Mouse (Mus musculus) limb, embryonic 14.5 days (tissue): Measurements from ENCODE around the gene Tnrc18. TPM values are rescaled to one million over a fixed set of nuclear protein-coding genes. Genes with fewer than 3 reads are reported as not detected.

Source experiments
- ATAC-seq: fragments of 200-750 bp; cut with Nextera tagmentation; 2 replicates; pipeline ENCODE4 v1.8.0; 2017; ENCODE audit warnings: low read depth, moderate number of reproducible peaks, moderate TSS enrichment; ENCODE audit not compliant: low FRiP score
- DNase-seq: peaks from one replicate; pipeline ENCODE4 v3.0.0-alpha.2; 2015; ENCODE audit warnings: low spot score
- H3K27ac ChIP-seq: fragments of 300-500 bp; sonication (generic); replicated peaks from 2 replicates; pipeline ENCODE4 v1.5.1; 2014; ENCODE audit warnings: low read depth, mild to moderate bottlenecking, low read length, moderate library complexity, mixed read lengths
- H3K27me3 ChIP-seq: fragments of 300-500 bp; sonication (generic); 2 replicates; pipeline ENCODE4 v1.6.1; 2014; ENCODE audit warnings: low read length, mixed read lengths; ENCODE audit not compliant: control insufficient read depth, insufficient read depth
- H3K36me3 ChIP-seq: fragments of 300-500 bp; sonication (generic); 2 replicates; pipeline ENCODE4 v1.6.1; 2014; ENCODE audit warnings: mild to moderate bottlenecking, low read length, moderate library complexity, mixed read lengths; ENCODE audit not compliant: control insufficient read depth, insufficient read depth
- H3K4me1 ChIP-seq: fragments of 300-500 bp; sonication (generic); 2 replicates; pipeline ENCODE4 v1.6.1; 2014; ENCODE audit warnings: antibody characterized with exemption, low read length, mixed read lengths; ENCODE audit not compliant: control insufficient read depth, insufficient read depth
- H3K4me2 ChIP-seq: fragments of 300-500 bp; sonication (generic); replicated peaks from 2 replicates; pipeline ENCODE4 v1.6.1; 2014; ENCODE audit warnings: low read depth, mild to moderate bottlenecking, low read length, moderate library complexity; ENCODE audit not compliant: severe bottlenecking
- H3K4me3 ChIP-seq: fragments of 300-500 bp; sonication (generic); replicated peaks from 2 replicates; pipeline ENCODE4 v1.5.1; 2014; ENCODE audit warnings: low read length
- H3K9ac ChIP-seq: fragments of 300-500 bp; sonication (generic); 2 replicates; pipeline ENCODE4 v1.6.1; 2014; ENCODE audit warnings: mild to moderate bottlenecking, low read depth, low read length, moderate library complexity; ENCODE audit not compliant: severe bottlenecking
- H3K9me3 ChIP-seq: fragments of 300-500 bp; sonication (generic); 2 replicates; pipeline ENCODE4 v1.6.1; 2016; ENCODE audit warnings: low read length; ENCODE audit not compliant: control insufficient read depth
- POLR2A ChIP-seq: fragments of 200-500 bp; IDR thresholded peaks from 2 replicates; pipeline ENCODE4 v1.8.0; 2012; ENCODE audit warnings: inconsistent platforms, mild to moderate bottlenecking, moderate library complexity, borderline replicate concordance; ENCODE audit not compliant: insufficient read depth, insufficient read length; ENCODE audit errors: extremely low read depth
- WGBS: fragments of 180-500 bp; shearing (Covaris S2); extraction: QIAGEN DNeasy Blood & Tissue Kit; methylation state at CpG from one replicate; pipeline ENCODE4 v1.1.7; 2014; 5-methylcytosine and 5-hydroxymethylcytosine counted together
- polyA plus RNA-seq, 2 experiments: library from polyadenylated mRNA; depleted of rRNA in 1 of 2; stranded (reverse) in 1 of 2; unstranded in 1 of 2; fragments of >200 nt; fragmentation: Nextera tagmentation in 1 of 2; extraction: Ambion mirVana in 1 of 2; gene quantifications; 2 replicates each; pipeline versions ENCODE4 v1.2.1 to v1.2.3; 2012 to 2014

Gene Tnrc18
- polyA plus RNA-seq, 2 experiments, result 46.6 to 61.1 TPM

- ATAC-seq (no peak), DNase-seq (no peak)
- Histone ChIP-seq H3K4me1 (no peaks in the 10 kb centered on the region), H3K9me3 (no peaks in the 10 kb centered on the region), H3K27me3 (no peaks in the 10 kb centered on the region), H3K9ac (no peak overlapping the region), H3K4me3 (no peak overlapping the region), H3K27ac (no peak overlapping the region), H3K4me2 (no peak overlapping the region), H3K36me3 (peaks cover 100% of the 10 kb centered on the region)
- 96% methylated on average over 12 of the region's 12 CpGs for WGBS
- TF ChIP-seq POLR2A, result no peak
These were observed 87.2 kb downstream of the Tnrc18 start for GRCm38 (mm10) chr5:142730295-142730694.

GRCm38 (mm10) chr5:142728301-142728700 lies 89.2 kb downstream of the Tnrc18 start:
- ATAC-seq, result no peak
- Histone ChIP-seq H3K4me2 (no peak overlapping the region), H3K4me1 (no peaks in the 10 kb centered on the region), H3K27ac (no peak overlapping the region), H3K36me3 (peaks cover 87% of the 10 kb centered on the region), H3K9me3 (no peaks in the 10 kb centered on the region), H3K4me3 (no peak overlapping the region), H3K9ac (no peak overlapping the region), H3K27me3 (no peaks in the 10 kb centered on the region)
- no peak for TF ChIP-seq POLR2A
- DNase-seq, result no peak
- 97% methylated on average over 16 of the region's 16 CpGs for WGBS

- 82% methylated on average over 6 of the region's 6 CpGs for WGBS
- no peak overlapping the region for H3K27ac ChIP-seq
These were observed 90.7 kb downstream of the Tnrc18 start for GRCm38 (mm10) chr5:142726748-142727147.

GRCm38 (mm10) chr5:142724265-142724664 lies 93.2 kb downstream of the Tnrc18 start:
- ATAC-seq, result no peak
- Histone ChIP-seq H3K27me3 (no peaks in the 10 kb centered on the region), H3K4me2 (no peak overlapping the region), H3K4me1 (no peaks in the 10 kb centered on the region), H3K9me3 (no peaks in the 10 kb centered on the region), H3K4me3 (no peak overlapping the region), H3K36me3 (peaks cover 46% of the 10 kb centered on the region), H3K27ac (no peak overlapping the region), H3K9ac (no peak overlapping the region)
- DNase-seq, result no peak
- TF ChIP-seq POLR2A, result no peak
- WGBS, result 84% methylated on average over 7 of the region's 7 CpGs

More at GRCm38 (mm10) chr5:142726748-142727147, 90.7 kb downstream of the Tnrc18 start:
- ATAC-seq (no peak), DNase-seq (no peak)
- no peak overlapping the region for H3K9ac ChIP-seq
- no peak for TF ChIP-seq POLR2A
- no peak overlapping the region for H3K4me3 ChIP-seq
- no peaks in the 10 kb centered on the region for H3K9me3 ChIP-seq
- H3K27me3 ChIP-seq, result no peaks in the 10 kb centered on the region
- H3K36me3 ChIP-seq, result peaks cover 71% of the 10 kb centered on the region
- H3K4me2 ChIP-seq, result no peak overlapping the region
- H3K4me1 ChIP-seq, result no peaks in the 10 kb centered on the region

- peak; percentile 71 for DNase-seq
- Histone ChIP-seq H3K9me3 (no peaks in the 10 kb centered on the region), H3K4me2 (no peak overlapping the region), H3K4me1 (no peaks in the 10 kb centered on the region), H3K27ac (no peak overlapping the region), H3K36me3 (peaks cover 40% of the 10 kb centered on the region), H3K27me3 (no peaks in the 10 kb centered on the region), H3K4me3 (no peak overlapping the region), H3K9ac (no peak overlapping the region)
- peak; percentile 68 for ATAC-seq
- no peak for TF ChIP-seq POLR2A
- WGBS, result 9% methylated on average over 7 of the region's 7 CpGs
These were observed 93.8 kb downstream of the Tnrc18 start for GRCm38 (mm10) chr5:142723520-142724133.
